Mouse (Mus musculus) heart, embryonic 13.5 days (tissue): ENCODE results near the gene Osbpl3. TPM values are rescaled to one million over a fixed set of nuclear protein-coding genes. Genes with fewer than 3 reads are reported as not detected.

Experiments used
- ATAC-seq: fragments of 200-750 bp; cut with Nextera tagmentation; 2 replicates; pipeline ENCODE4 v1.8.0; 2017; ENCODE audit warnings: moderate TSS enrichment; ENCODE audit not compliant: insufficient number of reproducible peaks, low FRiP score, low TSS enrichment; ENCODE audit errors: extremely low read depth
- H3K27ac ChIP-seq: fragments of 300-500 bp; sonication (generic); replicated peaks from 2 replicates; pipeline ENCODE4 v1.5.1; 2015; ENCODE audit warnings: moderate library complexity, mild to moderate bottlenecking, inconsistent platforms
- H3K27me3 ChIP-seq: fragments of 300-500 bp; sonication (generic); replicated peaks from 2 replicates; pipeline ENCODE4 v1.6.1; 2015; ENCODE audit warnings: mild to moderate bottlenecking, inconsistent platforms
- H3K36me3 ChIP-seq: fragments of 300-500 bp; sonication (generic); 2 replicates; pipeline ENCODE4 v1.6.1; 2015; ENCODE audit warnings: mild to moderate bottlenecking, inconsistent platforms
- H3K4me1 ChIP-seq: fragments of 300-500 bp; sonication (generic); 2 replicates; pipeline ENCODE4 v1.6.1; 2015; ENCODE audit warnings: inconsistent platforms
- H3K4me2 ChIP-seq: fragments of 300-500 bp; sonication (generic); 2 replicates; pipeline ENCODE4 v1.6.1; 2015; ENCODE audit warnings: inconsistent platforms, mild to moderate bottlenecking, moderate library complexity
- H3K4me3 ChIP-seq: fragments of 300-500 bp; sonication (generic); 2 replicates; pipeline ENCODE4 v1.5.1; 2015; ENCODE audit warnings: moderate library complexity, mild to moderate bottlenecking, inconsistent platforms
- H3K9ac ChIP-seq: fragments of 300-500 bp; sonication (generic); 2 replicates; pipeline ENCODE4 v1.6.1; 2015; ENCODE audit warnings: inconsistent platforms, mild to moderate bottlenecking, moderate library complexity
- H3K9me3 ChIP-seq: fragments of 300-500 bp; sonication (generic); 2 replicates; pipeline ENCODE4 v1.6.1; 2016; ENCODE audit warnings: inconsistent platforms
- WGBS: fragments of 180-500 bp; shearing (Covaris S2); methylation state at CpG from one replicate; pipeline ENCODE4 v1.1.7; 2015; ENCODE audit warnings: mixed read lengths; 5-methylcytosine and 5-hydroxymethylcytosine counted together
- polyA plus RNA-seq: library from polyadenylated mRNA; unstranded; fragments of >200 nt; fragmentation: Nextera tagmentation; extraction: Ambion mirVana; gene quantifications from 2 replicates; pipeline ENCODE4 v1.2.1, GENCODE M21; 2015

Osbpl3 gene
- polyA plus RNA-seq, result 11.8 and 11.9 TPM in 2 replicates

GRCm38 (mm10) chr6:50455829-50456469 is at the start of gene Osbpl3:
Gene Osbpl3, minus strand, starts transcription at chr6:50456201.
- H3K36me3 ChIP-seq, result no peaks in the 10 kb centered on the region
- H3K27ac ChIP-seq, result peak within 1 kb of the TSS; percentile 85
- H3K9me3 ChIP-seq, result no peaks in the 10 kb centered on the region
- under 1% methylated on average over 45 of the region's 45 CpGs for WGBS
- peak; percentile 87 for ATAC-seq
- H3K4me1 ChIP-seq, result peaks cover 33% of the 10 kb centered on the region
- H3K9ac ChIP-seq, result peak within 1 kb of the TSS; percentile 91
- peak within 1 kb of the TSS; percentile 72 for H3K4me3 ChIP-seq
- peak within 1 kb of the TSS; percentile 84 for H3K4me2 ChIP-seq
- H3K27me3 ChIP-seq, result no peaks in the 10 kb centered on the region

GRCm38 (mm10) chr6:50505531-50505930 is 49.5 kb upstream of the Osbpl3 start:
- ATAC-seq, result no peak
- H3K9ac ChIP-seq, result no peak overlapping the region
- no peak overlapping the region for H3K4me2 ChIP-seq
- WGBS, result 84% methylated on average over 5 of the region's 5 CpGs
- H3K27ac ChIP-seq, result no peak overlapping the region
- no peaks in the 10 kb centered on the region for H3K36me3 ChIP-seq
- H3K27me3 ChIP-seq, result no peaks in the 10 kb centered on the region
- H3K9me3 ChIP-seq, result no peaks in the 10 kb centered on the region
- H3K4me1 ChIP-seq, result no peaks in the 10 kb centered on the region
- H3K4me3 ChIP-seq, result no peak overlapping the region

- no peak overlapping the region for H3K27ac ChIP-seq
- no peaks in the 10 kb centered on the region for H3K36me3 ChIP-seq
- H3K9me3 ChIP-seq, result no peaks in the 10 kb centered on the region
- no peak overlapping the region for H3K4me3 ChIP-seq
- 60% methylated on average over 5 of the region's 5 CpGs for WGBS
- no peak overlapping the region for H3K9ac ChIP-seq
- H3K4me1 ChIP-seq, result no peaks in the 10 kb centered on the region
- no peak overlapping the region for H3K4me2 ChIP-seq
- no peak for ATAC-seq
- H3K27me3 ChIP-seq, result no peaks in the 10 kb centered on the region
Measured at GRCm38 (mm10) chr6:50504711-50505110, 48.7 kb upstream of the Osbpl3 start.

- ATAC-seq, result no peak
- H3K9me3 ChIP-seq, result no peaks in the 10 kb centered on the region
- 49% methylated on average over 8 of the region's 8 CpGs for WGBS
- no peak overlapping the region for H3K27ac ChIP-seq
- H3K27me3 ChIP-seq, result no peaks in the 10 kb centered on the region
- no peak overlapping the region for H3K4me2 ChIP-seq
- H3K4me1 ChIP-seq, result no peaks in the 10 kb centered on the region
- H3K9ac ChIP-seq, result no peak overlapping the region
- H3K4me3 ChIP-seq, result no peak overlapping the region
- no peaks in the 10 kb centered on the region for H3K36me3 ChIP-seq
Measured at GRCm38 (mm10) chr6:50503779-50504178, 47.8 kb upstream of the Osbpl3 start.

GRCm38 (mm10) chr6:50503031-50503430 is 47.0 kb upstream of the Osbpl3 start:
- H3K4me2 ChIP-seq, result no peak overlapping the region
- no peak for ATAC-seq
- H3K27me3 ChIP-seq, result no peaks in the 10 kb centered on the region
- no peaks in the 10 kb centered on the region for H3K9me3 ChIP-seq
- no peaks in the 10 kb centered on the region for H3K4me1 ChIP-seq
- 66% methylated on average over 4 of the region's 4 CpGs for WGBS
- H3K9ac ChIP-seq, result no peak overlapping the region
- no peak overlapping the region for H3K4me3 ChIP-seq
- no peaks in the 10 kb centered on the region for H3K36me3 ChIP-seq
- no peak overlapping the region for H3K27ac ChIP-seq

- H3K4me1 ChIP-seq, result no peaks in the 10 kb centered on the region
Measured at GRCm38 (mm10) chr6:50498346-50498745, 42.3 kb upstream of the Osbpl3 start.

GRCm38 (mm10) chr6:50490519-50490918 is 34.5 kb upstream of the Osbpl3 start:
- 68% methylated on average over 2 of the region's 2 CpGs for WGBS
- no peak for ATAC-seq
- no peak overlapping the region for H3K4me3 ChIP-seq
- H3K27ac ChIP-seq, result no peak overlapping the region
- H3K4me1 ChIP-seq, result no peaks in the 10 kb centered on the region
- no peaks in the 10 kb centered on the region for H3K27me3 ChIP-seq
- H3K9ac ChIP-seq, result no peak overlapping the region
- H3K36me3 ChIP-seq, result no peaks in the 10 kb centered on the region
- no peak overlapping the region for H3K4me2 ChIP-seq
- no peaks in the 10 kb centered on the region for H3K9me3 ChIP-seq

More at GRCm38 (mm10) chr6:50498346-50498745, 42.3 kb upstream of the Osbpl3 start:
- Histone ChIP-seq H3K4me2 (no peak overlapping the region), H3K9ac (no peak overlapping the region), H3K4me3 (no peak overlapping the region), H3K9me3 (peaks cover 6% of the 10 kb centered on the region; the same call in 1 of the 2 replicates), H3K36me3 (no peaks in the 10 kb centered on the region), H3K27ac (no peak overlapping the region), H3K27me3 (no peaks in the 10 kb centered on the region)
- 76% methylated on average over 2 of the region's 2 CpGs for WGBS
- no peak for ATAC-seq

GRCm38 (mm10) chr6:50489380-50489779 is 33.4 kb upstream of the Osbpl3 start:
- 62% methylated on average over 9 of the region's 9 CpGs for WGBS
- Histone ChIP-seq H3K9ac (no peak overlapping the region), H3K9me3 (no peaks in the 10 kb centered on the region), H3K4me2 (no peak overlapping the region), H3K36me3 (no peaks in the 10 kb centered on the region), H3K27ac (no peak overlapping the region), H3K27me3 (no peaks in the 10 kb centered on the region), H3K4me3 (no peak overlapping the region), H3K4me1 (no peaks in the 10 kb centered on the region)
- no peak for ATAC-seq

- H3K27ac ChIP-seq, result no peak overlapping the region
- no peaks in the 10 kb centered on the region for H3K36me3 ChIP-seq
- ATAC-seq, result no peak
- no peak overlapping the region for H3K4me3 ChIP-seq
- no peaks in the 10 kb centered on the region for H3K27me3 ChIP-seq
- no peak overlapping the region for H3K9ac ChIP-seq
- WGBS, result 79% methylated on average over 11 of the region's 11 CpGs
- no peaks in the 10 kb centered on the region for H3K4me1 ChIP-seq
- no peaks in the 10 kb centered on the region for H3K9me3 ChIP-seq
- no peak overlapping the region for H3K4me2 ChIP-seq
Measured at GRCm38 (mm10) chr6:50486035-50486902, 30.3 kb upstream of the Osbpl3 start.

- 84% methylated on average over 3 of the region's 3 CpGs for WGBS
- H3K4me1 ChIP-seq, result no peaks in the 10 kb centered on the region
- H3K27me3 ChIP-seq, result no peaks in the 10 kb centered on the region
Measured at GRCm38 (mm10) chr6:50483426-50483825, 27.4 kb upstream of the Osbpl3 start.

GRCm38 (mm10) chr6:50481460-50481859 is 25.5 kb upstream of the Osbpl3 start:
- no peaks in the 10 kb centered on the region for H3K27me3 ChIP-seq
- ATAC-seq, result no peak
- H3K4me2 ChIP-seq, result no peak overlapping the region
- no peak overlapping the region for H3K9ac ChIP-seq
- H3K36me3 ChIP-seq, result no peaks in the 10 kb centered on the region
- H3K9me3 ChIP-seq, result no peaks in the 10 kb centered on the region
- no peaks in the 10 kb centered on the region for H3K4me1 ChIP-seq
- H3K27ac ChIP-seq, result no peak overlapping the region
- WGBS, result 71% methylated on average over 5 of the region's 5 CpGs
- no peak overlapping the region for H3K4me3 ChIP-seq

More at GRCm38 (mm10) chr6:50483426-50483825, 27.4 kb upstream of the Osbpl3 start:
- no peak overlapping the region for H3K27ac ChIP-seq
- H3K36me3 ChIP-seq, result no peaks in the 10 kb centered on the region
- H3K4me3 ChIP-seq, result no peak overlapping the region
- no peak overlapping the region for H3K9ac ChIP-seq
- H3K9me3 ChIP-seq, result no peaks in the 10 kb centered on the region
- H3K4me2 ChIP-seq, result no peak overlapping the region
- ATAC-seq, result no peak
